15 mouse cellular contexts compared by ENCODE assay signal in genomic region chr4:130834122-130834521, GRCm38 (mm10). TPM values are rescaled to one million over a fixed set of nuclear protein-coding genes. Genes with fewer than 3 reads are reported as not detected.
DNase-seq lines count a peak whose midpoint lies in the region; ATAC-seq and TF ChIP-seq lines count a peak whose summit lies in the region.
"Had no signal": no experiment of that assay in that cellular context is flagged by ENCODE, and none has a peak within 500 bp of the region (broad histone marks: within the 10 kb centered on the region; RNA-seq: fewer than 3 reads in every experiment).

No protein-coding gene starts in this region.

- H3K36me3 ChIP-seq in neural tube, embryonic 15.5 days = no peaks in the 10 kb centered on the region
- no peaks in the 10 kb centered on the region for H3K36me3 ChIP-seq in embryonic facial prominence, embryonic 14.5 days (ENCODE audit: control insufficient read depth, insufficient read depth, low read length)
- H3K36me3 ChIP-seq: intestine, embryonic 15.5 days; liver, embryonic 13.5 days had no signal

- H3K4me2 ChIP-seq in neural tube, embryonic 15.5 days = no peak overlapping the region
- H3K4me2 ChIP-seq in embryonic facial prominence, embryonic 14.5 days (ENCODE audit: low read depth, low read length) = no peak overlapping the region
- H3K4me2 ChIP-seq: intestine, embryonic 15.5 days; liver, embryonic 13.5 days; midbrain, embryonic 11.5 days had no signal

- no peak for TF ChIP-seq CTCF in brain, embryonic 14.5 days (IDR thresholded peaks at IDR 0.05; ENCODE audit: borderline replicate concordance, extremely low read depth, insufficient read depth, insufficient read length)

- no peak overlapping the region for H3K4me3 ChIP-seq in neural tube, embryonic 15.5 days (replicated peaks)
- H3K4me3 ChIP-seq in embryonic facial prominence, embryonic 14.5 days (ENCODE audit: low read depth, low read length) = no peak overlapping the region
- H3K4me3 ChIP-seq: intestine, embryonic 15.5 days; liver, embryonic 13.5 days had no signal

- H3K4me1 ChIP-seq in neural tube, embryonic 15.5 days = peaks cover 43% of the 10 kb centered on the region
- H3K4me1 ChIP-seq in embryonic facial prominence, embryonic 14.5 days (ENCODE audit: control insufficient read depth, insufficient read depth, low read length) = peaks cover 36% of the 10 kb centered on the region

- 10% methylated on average over 1 of the region's 1 CpGs for WGBS in neural tube, embryonic 15.5 days
- 50% methylated on average over 1 of the region's 1 CpGs for WGBS in embryonic facial prominence, embryonic 14.5 days

- no peaks in the 10 kb centered on the region; the same call in 1 of the 2 replicates for H3K27me3 ChIP-seq in neural tube, embryonic 15.5 days (replicated peaks)
- H3K27me3 ChIP-seq in embryonic facial prominence, embryonic 14.5 days (replicated peaks; ENCODE audit: control insufficient read depth, insufficient read depth, low read length) = no peaks in the 10 kb centered on the region
- H3K27me3 ChIP-seq: intestine, embryonic 15.5 days had no signal

- TF ChIP-seq POLR2A in brain, embryonic 14.5 days (IDR thresholded peaks at IDR 0.05; ENCODE audit: borderline replicate concordance, extremely low read depth, insufficient read depth, insufficient read length, poor library complexity, severe bottlenecking) = no peak

- ATAC-seq in neural tube, embryonic 15.5 days (ENCODE audit: low FRiP score) = no peak
- ATAC-seq in embryonic facial prominence, embryonic 14.5 days (ENCODE audit: low read depth) = no peak
- no peak for ATAC-seq in granulocyte monocyte progenitor cell, adult 5-6 weeks (replicated peaks; ENCODE audit: poor library complexity, severe bottlenecking)
- ATAC-seq: intestine, embryonic 15.5 days had no signal

- H3K9ac ChIP-seq in neural tube, embryonic 15.5 days (replicated peaks) = no peak overlapping the region
- no peak overlapping the region for H3K9ac ChIP-seq in embryonic facial prominence, embryonic 14.5 days (ENCODE audit: low read depth, low read length)
- H3K9ac ChIP-seq: intestine, embryonic 15.5 days; liver, embryonic 13.5 days had no signal

- peak; percentile 39 for DNase-seq in neural tube, embryonic 10.5 days (ENCODE audit: extremely low spot score, low spot score)
- DNase-seq in brain, embryonic 14.5 days (ENCODE audit: low read depth) = peak; percentile 45
- DNase-seq in embryonic facial prominence, embryonic 14.5 days (ENCODE audit: low spot score) = no peak
- peak; percentile 80 for DNase-seq in retina, postnatal 1 day
- DNase-seq in thymus, postnatal 25 days = no peak
- DNase-seq: cerebellum, adult 2 months; heart, adult 11 months; heart, postnatal 10 days; liver, embryonic 13.5 days; lung, postnatal 10 days; right cerebral cortex, postnatal 14 days had no signal

- H3K9me3 ChIP-seq in neural tube, embryonic 15.5 days (replicated peaks) = no peaks in the 10 kb centered on the region
- H3K9me3 ChIP-seq in embryonic facial prominence, embryonic 14.5 days (ENCODE audit: control insufficient read depth, low read length) = no peaks in the 10 kb centered on the region
- H3K9me3 ChIP-seq: intestine, embryonic 15.5 days; liver, embryonic 13.5 days had no signal

- no peak overlapping the region; the same call in 1 of the 2 replicates for H3K27ac ChIP-seq in neural tube, embryonic 15.5 days (replicated peaks)
- H3K27ac ChIP-seq in embryonic facial prominence, embryonic 14.5 days (replicated peaks; ENCODE audit: low read depth, low read length) = peak overlapping the region; percentile 13; the same call in 1 of the 2 replicates
- H3K27ac ChIP-seq: intestine, embryonic 15.5 days; liver, embryonic 13.5 days had no signal

RNA-seq across cellular contexts. Expression of gene Sdc3, which starts 41.8 kb away (rescaled TPM):
- 117 and 130 TPM in 2 replicates for polyA plus RNA-seq in neural tube, embryonic 15.5 days (2015; fragmentation: Nextera tagmentation; extraction: Ambion mirVana)
- polyA plus RNA-seq in brain, embryonic 14.5 days (2012; rRNA removed) = 137 and 275 TPM in 2 replicates
- polyA plus RNA-seq in embryonic facial prominence, embryonic 14.5 days (2014; fragmentation: Nextera tagmentation; extraction: Ambion mirVana) = 34.7 and 35.7 TPM in 2 replicates
- 1.1 TPM in 1 of 2 replicates, not detected in the other for total RNA-seq in granulocyte monocyte progenitor cell, adult 5-6 weeks (2014; fragmentation: Nextera tagmentation)
- total RNA-seq in granulocyte monocyte progenitor cell, adult 5-6 weeks (2017) = 0.17 and 4.4 TPM in 2 replicates

Comparison
In these comparisons a context has a peak if more than half of its experiments do, and no peak if none do; other contexts are left out.
1. DNase-seq: peak in neural tube, embryonic 10.5 days (single experiment), brain, embryonic 14.5 days (single experiment) and retina, postnatal 1 day (single experiment); none in embryonic facial prominence, embryonic 14.5 days (single experiment) and thymus, postnatal 25 days (single experiment).